Mouse (Mus musculus): ENCODE measurements around the gene Slc5a5. TPM values are rescaled to one million over a fixed set of nuclear protein-coding genes. Genes with fewer than 3 reads are reported as not detected.

Slc5a5 gene
- polyA plus RNA-seq, 1 experiment from 2014 or later, result 0.25 TPM

DNA sequence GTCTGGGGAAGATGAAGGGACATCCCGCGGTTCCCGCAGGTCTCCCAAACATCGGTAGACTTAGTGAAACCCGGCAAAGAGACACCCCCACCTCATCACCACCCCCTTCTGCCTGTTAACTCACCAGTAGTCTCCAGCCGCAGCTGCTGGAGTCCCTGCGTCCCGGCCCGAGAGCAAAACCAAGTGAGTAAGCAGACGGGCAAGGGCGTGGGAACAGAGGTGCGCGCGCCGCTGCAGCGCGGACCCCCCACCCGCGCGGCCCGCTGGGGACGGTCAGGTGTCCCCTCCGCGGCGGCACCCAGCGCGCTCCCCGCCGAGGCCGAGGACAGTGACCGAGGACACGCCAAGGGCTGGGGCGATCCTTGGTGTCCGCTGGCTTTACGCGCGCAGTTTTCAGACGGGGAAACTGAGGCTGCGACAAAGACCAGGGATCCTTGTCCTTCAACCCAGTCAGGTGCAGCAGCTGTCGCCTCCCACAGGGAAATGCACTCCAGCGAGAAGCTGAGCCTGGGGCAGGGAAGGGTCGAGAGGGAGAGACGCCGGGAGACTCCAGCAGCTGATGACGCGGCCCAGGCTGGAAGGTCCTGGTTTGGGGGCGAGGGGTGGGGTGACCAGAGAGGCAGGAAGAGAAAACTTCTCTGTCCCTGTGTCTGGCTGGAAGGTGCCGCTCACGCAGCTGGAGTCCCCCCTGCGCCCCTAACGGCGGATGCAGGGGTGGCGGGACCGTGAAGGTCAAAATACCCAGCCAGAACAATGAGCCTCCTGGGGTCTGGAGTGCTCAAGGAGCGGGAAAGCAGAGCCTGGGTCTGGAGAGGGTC lies 29.5 kb downstream of the Slc5a5 start, which contains the start of gene Kcnn1:
Gene Kcnn1, minus strand, starts transcription at position 435 of the 818 bp plus-strand sequence.
- under 1% methylated on average over 55 of the region's 55 CpGs for WGBS
- ATAC-seq (replicated peaks; ENCODE audit: low FRiP score), result no peak
- Histone ChIP-seq H3K27ac (no peak within 1 kb of the TSS), H3K9me3 (replicated peaks) (no peaks in the 10 kb centered on the region), H3K36me3 (peaks cover 7% of the 10 kb centered on the region; the same call in 1 of the 2 replicates), H3K9ac (peak within 1 kb of the TSS; percentile 46), H3K4me2 (peak within 1 kb of the TSS; percentile 90), H3K4me1 (peaks cover 61% of the 10 kb centered on the region), H3K27me3 (peaks cover 38% of the 10 kb centered on the region), H3K4me3 (replicated peaks) (peak within 1 kb of the TSS; percentile 63)

DNA sequence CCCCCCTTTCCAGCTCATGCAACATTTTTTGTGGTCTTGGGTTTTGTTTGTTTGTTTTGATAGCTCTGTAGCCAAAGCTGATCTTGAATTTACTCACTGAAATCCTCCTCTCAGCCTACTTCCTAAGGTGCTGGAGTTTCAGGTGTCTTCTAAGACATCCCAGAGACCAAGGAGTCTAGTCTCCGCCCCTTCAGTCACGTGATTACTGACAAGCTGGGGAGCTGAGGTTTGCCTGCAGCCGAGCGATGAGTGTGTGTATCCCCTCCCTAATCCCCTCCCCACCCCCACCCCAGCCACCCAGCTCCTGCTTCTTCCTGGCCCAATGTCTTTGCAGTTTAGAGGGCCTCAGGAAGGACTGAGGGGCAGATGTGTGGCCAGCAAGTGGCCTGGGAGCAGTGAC lies 35.0 kb downstream of the Slc5a5 start:
- 19% methylated on average over 4 of the region's 4 CpGs for WGBS
- ATAC-seq (replicated peaks; ENCODE audit: low FRiP score), result no peak
- H3K4me2 ChIP-seq, result no peak overlapping the region

GRCm38 (mm10) chr8:70856541-70857197 lies 35.9 kb downstream of the Slc5a5 start:
- no peaks in the 10 kb centered on the region for H3K9me3 ChIP-seq (replicated peaks)
- peak overlapping the region; percentile 54 for H3K4me3 ChIP-seq (replicated peaks)
- H3K4me2 ChIP-seq, result peak overlapping the region; percentile 90
- H3K27me3 ChIP-seq, result peaks cover 5% of the 10 kb centered on the region
- 5% methylated on average over 33 of the region's 33 CpGs for WGBS
- peaks cover 36% of the 10 kb centered on the region for H3K4me1 ChIP-seq
- H3K9ac ChIP-seq, result peak overlapping the region; percentile 46
- ATAC-seq (replicated peaks; ENCODE audit: low FRiP score), result peak; percentile 78
- H3K36me3 ChIP-seq, result no peaks in the 10 kb centered on the region
- no peak overlapping the region for H3K27ac ChIP-seq

More for the DNA sequence above, 35.0 kb downstream of the Slc5a5 start:
- H3K4me1 ChIP-seq, result peaks cover 37% of the 10 kb centered on the region
- no peaks in the 10 kb centered on the region for H3K9me3 ChIP-seq (replicated peaks)
- H3K27me3 ChIP-seq, result peaks cover 14% of the 10 kb centered on the region
- H3K9ac ChIP-seq, result no peak overlapping the region
- H3K36me3 ChIP-seq, result no peaks in the 10 kb centered on the region
- H3K4me3 ChIP-seq (replicated peaks), result no peak overlapping the region
- no peak overlapping the region for H3K27ac ChIP-seq

DNA sequence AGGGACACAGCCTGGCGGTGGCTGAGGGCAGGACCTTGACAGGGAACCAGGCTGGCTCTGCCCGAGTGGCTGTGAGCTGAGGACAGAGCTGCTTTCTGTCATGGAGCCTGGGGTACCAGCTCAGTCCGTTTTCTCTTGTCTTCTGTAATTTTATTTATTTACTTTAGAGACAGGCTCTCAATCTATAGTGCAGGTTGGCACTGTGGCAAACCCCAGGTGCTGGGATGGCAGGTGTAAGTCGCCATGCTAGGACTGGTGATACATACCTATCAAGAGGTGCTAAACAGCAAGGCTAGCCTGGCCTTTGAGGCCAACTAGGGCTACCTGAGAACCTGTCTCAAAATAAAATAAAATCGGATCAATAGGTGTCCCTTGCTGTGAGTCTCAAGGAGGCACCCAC lies 36.5 kb downstream of the Slc5a5 start:
- Histone ChIP-seq H3K9ac (no peak overlapping the region), H3K4me1 (peaks cover 33% of the 10 kb centered on the region), H3K36me3 (no peaks in the 10 kb centered on the region), H3K4me3 (replicated peaks) (no peak overlapping the region), H3K4me2 (peak overlapping the region; percentile 90; the same call in 1 of the 2 replicates), H3K27me3 (no peaks in the 10 kb centered on the region; the same call in none of the 2 replicates), H3K27ac (no peak overlapping the region), H3K9me3 (replicated peaks) (no peaks in the 10 kb centered on the region)
- ATAC-seq (replicated peaks; ENCODE audit: low FRiP score), result no peak
- 61% methylated on average over 5 of the region's 5 CpGs for WGBS

DNA sequence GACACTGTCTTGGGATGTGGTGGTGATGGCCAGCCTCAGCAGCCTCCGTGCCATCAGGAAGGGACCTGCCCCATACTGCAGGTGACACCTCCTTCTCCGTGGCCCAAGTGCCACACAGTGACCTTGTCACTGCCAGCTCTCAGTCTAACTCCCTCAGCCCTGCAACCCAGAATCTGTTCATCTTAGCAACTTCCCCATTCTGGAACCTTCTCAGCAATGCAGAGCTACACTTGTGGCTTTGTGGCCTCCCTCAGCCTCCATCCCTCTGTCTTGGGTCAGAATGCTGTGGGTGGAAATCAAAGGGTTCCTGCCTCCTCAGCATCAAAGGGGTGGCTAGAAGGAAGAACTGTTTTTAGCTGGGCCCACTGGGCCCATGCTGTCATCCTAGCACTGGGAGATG lies 38.7 kb downstream of the Slc5a5 start:
- WGBS, result 68% methylated on average over 2 of the region's 2 CpGs
- H3K9ac ChIP-seq, result no peak overlapping the region
- H3K27ac ChIP-seq, result no peak overlapping the region
- peaks cover 33% of the 10 kb centered on the region for H3K4me1 ChIP-seq
- no peak overlapping the region for H3K4me2 ChIP-seq
- no peaks in the 10 kb centered on the region for H3K9me3 ChIP-seq (replicated peaks)
- no peaks in the 10 kb centered on the region for H3K36me3 ChIP-seq
- no peak overlapping the region for H3K4me3 ChIP-seq (replicated peaks)
- no peak for ATAC-seq (replicated peaks; ENCODE audit: low FRiP score)
- no peaks in the 10 kb centered on the region; the same call in none of the 2 replicates for H3K27me3 ChIP-seq

DNA sequence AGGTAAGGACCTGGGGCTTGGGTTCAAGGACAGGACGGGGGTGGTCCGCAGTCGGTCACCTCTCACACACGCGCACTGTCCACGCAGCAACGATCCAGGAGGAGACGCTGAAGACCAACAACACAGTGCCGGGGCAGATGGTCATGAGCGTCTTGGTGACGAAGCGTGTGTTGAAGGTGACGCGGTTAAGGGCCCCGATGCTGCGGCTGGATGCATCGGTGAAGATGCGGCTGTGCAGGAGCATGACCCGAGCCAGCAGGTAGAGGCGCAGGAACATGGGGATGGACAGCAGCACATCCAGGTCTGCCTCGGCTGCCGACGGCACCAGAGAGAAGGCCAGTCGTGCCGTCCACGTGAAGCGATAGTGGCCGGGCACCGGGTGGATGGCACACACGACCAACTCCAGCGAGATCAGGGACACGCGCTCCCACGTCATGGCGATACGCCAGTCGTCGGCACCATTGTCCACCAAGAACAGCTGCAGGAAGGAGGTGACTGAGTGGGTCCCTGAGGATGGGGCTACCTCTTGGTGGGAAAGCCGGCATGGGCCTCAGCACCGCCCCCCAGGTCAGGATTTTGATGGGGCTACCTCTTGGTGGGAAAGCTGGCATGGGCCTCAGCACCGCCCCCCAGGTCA lies 39.8 kb downstream of the Slc5a5 start:
- H3K9ac ChIP-seq, result no peak overlapping the region
- no peaks in the 10 kb centered on the region; the same call in none of the 2 replicates for H3K27me3 ChIP-seq
- no peak overlapping the region for H3K27ac ChIP-seq
- H3K36me3 ChIP-seq, result no peaks in the 10 kb centered on the region
- H3K4me3 ChIP-seq (replicated peaks), result no peak overlapping the region
- 90% methylated on average over 41 of the region's 41 CpGs for WGBS
- H3K4me1 ChIP-seq, result peaks cover 23% of the 10 kb centered on the region
- no peak for ATAC-seq (replicated peaks; ENCODE audit: low FRiP score)
- no peaks in the 10 kb centered on the region for H3K9me3 ChIP-seq (replicated peaks)
- no peak overlapping the region for H3K4me2 ChIP-seq

DNA sequence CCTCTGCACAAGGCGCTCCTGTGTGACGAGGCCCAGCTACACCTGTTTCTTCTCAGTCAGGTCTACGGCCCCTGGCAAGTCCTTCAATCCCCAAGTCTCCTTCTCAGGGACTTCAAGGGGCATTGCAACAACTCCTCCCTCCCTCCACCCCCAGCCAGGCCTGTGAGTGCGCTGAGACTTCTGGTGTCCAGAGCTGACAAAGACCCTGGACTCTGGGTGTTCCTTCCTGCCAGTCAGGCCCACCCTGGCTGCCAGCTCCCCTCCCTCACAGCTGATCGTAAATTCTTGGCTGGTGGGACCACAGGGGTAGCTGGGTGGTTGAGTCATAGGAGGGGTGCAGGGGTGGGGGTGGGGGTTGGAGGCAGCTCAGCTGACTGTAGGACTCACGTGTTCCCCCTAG lies 40.7 kb downstream of the Slc5a5 start:
- H3K27me3 ChIP-seq, result no peaks in the 10 kb centered on the region; the same call in none of the 2 replicates
- H3K9ac ChIP-seq, result no peak overlapping the region
- H3K9me3 ChIP-seq (replicated peaks), result no peaks in the 10 kb centered on the region
- H3K27ac ChIP-seq, result no peak overlapping the region
- ATAC-seq (replicated peaks; ENCODE audit: low FRiP score), result 0 out of 2 replicates have a peak, but pooled peaks have one; percentile 8
- no peak overlapping the region for H3K4me3 ChIP-seq (replicated peaks)
- no peak overlapping the region for H3K4me2 ChIP-seq
- H3K36me3 ChIP-seq, result no peaks in the 10 kb centered on the region
- peaks cover 14% of the 10 kb centered on the region for H3K4me1 ChIP-seq
- WGBS, result 39% methylated on average over 6 of the region's 6 CpGs

GRCm38 (mm10) chr8:70850947-70851346 lies 41.6 kb downstream of the Slc5a5 start:
- Histone ChIP-seq H3K36me3 (no peaks in the 10 kb centered on the region), H3K9ac (no peak overlapping the region), H3K4me1 (peaks cover 8% of the 10 kb centered on the region; the same call in 1 of the 2 replicates), H3K9me3 (replicated peaks) (no peaks in the 10 kb centered on the region), H3K27me3 (no peaks in the 10 kb centered on the region; the same call in 1 of the 2 replicates), H3K27ac (no peak overlapping the region), H3K4me2 (no peak overlapping the region), H3K4me3 (replicated peaks) (no peak overlapping the region)
- no peak for ATAC-seq (replicated peaks; ENCODE audit: low FRiP score)
- WGBS, result 80% methylated on average over 4 of the region's 4 CpGs

GRCm38 (mm10) chr8:70850132-70850845 lies 42.3 kb downstream of the Slc5a5 start:
- no peak overlapping the region for H3K9ac ChIP-seq
- no peak for ATAC-seq (replicated peaks; ENCODE audit: low FRiP score)
- no peak overlapping the region for H3K4me2 ChIP-seq
- WGBS, result 82% methylated on average over 7 of the region's 7 CpGs
- H3K36me3 ChIP-seq, result no peaks in the 10 kb centered on the region
- no peak overlapping the region for H3K4me3 ChIP-seq (replicated peaks)
- H3K27me3 ChIP-seq, result no peaks in the 10 kb centered on the region
- H3K9me3 ChIP-seq (replicated peaks), result no peaks in the 10 kb centered on the region
- no peak overlapping the region for H3K27ac ChIP-seq
- H3K4me1 ChIP-seq, result peaks cover 8% of the 10 kb centered on the region; the same call in 1 of the 2 replicates

DNA sequence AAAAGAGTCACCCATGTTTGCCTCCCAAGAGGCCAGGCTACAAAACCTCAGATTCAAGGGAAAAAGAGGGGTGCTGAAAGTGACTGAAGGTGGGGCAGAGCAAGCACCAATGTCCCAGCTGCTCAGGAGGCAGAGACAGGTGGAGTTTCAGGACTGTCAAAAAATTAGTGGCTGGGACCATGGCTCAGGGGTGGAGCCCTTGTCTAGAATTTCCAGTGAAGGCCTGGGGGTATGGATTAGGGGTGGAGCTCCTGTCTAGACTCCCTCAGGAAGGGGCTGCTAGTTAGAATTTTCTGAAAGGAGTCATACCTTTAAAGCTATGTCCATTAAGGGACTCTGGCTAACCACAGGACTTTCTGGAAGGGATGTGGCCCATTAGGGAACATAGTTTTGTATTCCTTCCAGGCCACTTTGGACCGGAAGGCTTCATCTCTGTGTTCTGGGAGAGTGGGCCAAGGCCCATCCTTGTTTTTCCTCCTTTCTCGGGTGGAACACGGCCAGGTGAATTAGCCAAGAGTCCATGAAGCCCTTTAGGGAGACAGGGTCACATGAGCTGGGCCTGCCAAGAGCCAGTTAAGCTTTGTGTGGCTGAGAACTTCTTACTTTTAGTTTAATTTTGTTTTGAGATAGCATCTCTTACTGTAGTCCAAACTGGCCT lies 43.1 kb downstream of the Slc5a5 start:
- H3K27ac ChIP-seq, result no peak overlapping the region
- H3K4me2 ChIP-seq, result no peak overlapping the region
- WGBS, result 80% methylated on average over 3 of the region's 3 CpGs
- no peaks in the 10 kb centered on the region for H3K27me3 ChIP-seq
- no peaks in the 10 kb centered on the region for H3K9me3 ChIP-seq (replicated peaks)
- peaks cover 8% of the 10 kb centered on the region; the same call in 1 of the 2 replicates for H3K4me1 ChIP-seq
- no peak overlapping the region for H3K9ac ChIP-seq
- ATAC-seq (replicated peaks; ENCODE audit: low FRiP score), result no peak
- H3K36me3 ChIP-seq, result no peaks in the 10 kb centered on the region
- H3K4me3 ChIP-seq (replicated peaks), result no peak overlapping the region

Data from kidney, embryonic 15.5 days (tissue).